Mouse (Mus musculus): Measurements from ENCODE around the gene Zbtb12. TPM values are rescaled to one million over a fixed set of nuclear protein-coding genes. Genes with fewer than 3 reads are reported as not detected.
A peak's percentile ranks its signal among the peaks of the same experiment; 100 is the strongest.

Gene Zbtb12
- polyA plus RNA-seq, 1 experiment from 2014 or later, result 2.3 TPM

DNA sequence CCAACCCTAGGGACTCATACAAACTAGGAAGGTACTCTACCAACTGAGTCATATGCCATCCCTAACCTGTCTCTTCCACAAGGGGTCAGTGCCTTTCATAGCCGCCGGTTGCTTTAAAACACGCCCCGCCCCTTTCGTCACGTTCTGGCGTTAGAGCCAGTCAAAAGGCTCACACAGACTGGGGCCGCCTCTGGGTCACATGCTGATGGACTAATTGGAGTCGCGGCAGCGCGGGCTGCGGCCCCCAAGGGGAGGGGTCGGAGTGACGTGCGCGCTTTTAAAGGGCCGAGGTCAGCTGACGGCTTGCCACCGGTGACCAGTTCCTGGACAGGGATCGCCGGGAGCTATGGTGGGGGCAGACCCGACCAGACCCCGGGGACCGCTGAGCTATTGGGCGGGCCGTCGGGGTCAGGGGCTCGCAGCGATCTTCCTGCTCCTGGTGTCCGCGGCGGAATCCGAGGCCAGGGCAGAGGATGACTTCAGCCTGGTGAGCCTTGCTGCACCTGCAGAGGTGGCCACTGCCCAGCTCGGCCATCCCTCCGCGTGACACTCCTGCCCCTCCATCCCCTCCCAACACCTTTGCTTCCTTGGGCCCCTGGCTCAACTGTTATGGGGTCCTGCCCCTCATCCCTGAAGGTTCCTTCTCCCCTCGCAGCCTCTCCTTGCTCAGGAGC lies 51.9 kb downstream of the Zbtb12 start, which contains the start of gene Neu1:
Neu1 (plus strand) TSS at position 193 of the 674 bp plus-strand sequence.
- Histone ChIP-seq H3K27ac (ENCODE audit: low read depth, low read length) (peak within 1 kb of the TSS; percentile 73; the same call in 1 of the 2 replicates), H3K9me3 (ENCODE audit: control insufficient read depth, low read length) (no peaks in the 10 kb centered on the region), H3K27me3 (ENCODE audit: control insufficient read depth, insufficient read depth, low read length) (no peaks in the 10 kb centered on the region), H3K4me2 (ENCODE audit: low read depth, low read length) (peak within 1 kb of the TSS; percentile 98), H3K4me1 (ENCODE audit: control insufficient read depth, insufficient read depth, low read length) (0 out of 2 replicates have a peak, but pooled peaks cover 5% of the 10 kb centered on the region), H3K4me3 (ENCODE audit: low read depth, low read length) (peak within 1 kb of the TSS; percentile 75), H3K36me3 (ENCODE audit: control insufficient read depth, insufficient read depth, low read length) (peaks cover 8% of the 10 kb centered on the region; the same call in 1 of the 2 replicates), H3K9ac (replicated peaks; ENCODE audit: low read depth, low read length) (peak within 1 kb of the TSS; percentile 89)
- ATAC-seq (ENCODE audit: low read depth), result peak; percentile 97
- under 1% methylated on average over 37 of the region's 38 CpGs for WGBS

DNA sequence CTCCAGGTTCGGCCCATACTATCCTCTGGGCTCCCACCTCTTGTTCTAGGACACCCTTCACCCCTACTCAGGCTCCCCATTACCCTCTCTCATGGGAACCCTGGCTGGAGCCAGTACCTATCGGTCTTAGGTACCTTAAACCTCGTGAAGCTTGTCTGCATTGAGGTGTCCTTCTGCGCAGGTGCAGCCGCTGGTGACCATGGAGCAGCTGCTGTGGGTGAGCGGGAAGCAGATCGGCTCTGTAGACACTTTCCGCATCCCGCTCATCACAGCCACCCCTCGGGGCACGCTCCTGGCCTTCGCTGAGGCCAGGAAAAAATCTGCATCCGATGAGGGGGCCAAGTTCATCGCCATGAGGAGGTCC lies 52.4 kb downstream of the Zbtb12 start:
- peak; percentile 40; the same call in 1 of the 2 replicates for ATAC-seq (ENCODE audit: low read depth)
- Histone ChIP-seq H3K4me3 (ENCODE audit: low read depth, low read length) (peak overlapping the region; percentile 75), H3K4me1 (ENCODE audit: control insufficient read depth, insufficient read depth, low read length) (0 out of 2 replicates have a peak, but pooled peaks cover 5% of the 10 kb centered on the region), H3K36me3 (ENCODE audit: control insufficient read depth, insufficient read depth, low read length) (peaks cover 8% of the 10 kb centered on the region; the same call in 1 of the 2 replicates), H3K9ac (replicated peaks; ENCODE audit: low read depth, low read length) (peak overlapping the region; percentile 89), H3K9me3 (ENCODE audit: control insufficient read depth, low read length) (no peaks in the 10 kb centered on the region), H3K27ac (ENCODE audit: low read depth, low read length) (peak overlapping the region; percentile 73; the same call in 1 of the 2 replicates), H3K27me3 (ENCODE audit: control insufficient read depth, insufficient read depth, low read length) (no peaks in the 10 kb centered on the region), H3K4me2 (ENCODE audit: low read depth, low read length) (peak overlapping the region; percentile 98)
- WGBS, result 7% methylated on average over 14 of the region's 14 CpGs

DNA sequence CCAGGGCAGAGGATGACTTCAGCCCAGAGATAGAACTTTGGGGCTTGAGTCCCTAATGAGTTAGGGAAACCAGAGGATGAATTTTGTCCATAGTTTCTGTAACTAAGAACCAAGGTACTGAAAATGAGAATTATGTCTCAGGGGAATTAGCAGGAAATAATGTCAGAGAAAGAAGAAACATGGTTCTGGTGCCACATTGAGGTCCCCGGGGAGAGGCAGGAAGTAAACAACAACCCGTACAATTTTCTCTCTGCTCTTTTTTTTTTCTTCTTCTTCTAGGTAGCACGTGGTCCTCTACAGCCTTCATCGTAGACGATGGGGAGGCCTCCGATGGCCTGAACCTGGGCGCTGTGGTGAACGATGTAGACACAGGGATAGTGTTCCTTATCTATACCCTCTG lies 53.0 kb downstream of the Zbtb12 start:
- H3K9me3 ChIP-seq (ENCODE audit: control insufficient read depth, low read length), result no peaks in the 10 kb centered on the region
- H3K4me3 ChIP-seq (ENCODE audit: low read depth, low read length), result peak overlapping the region; percentile 75
- H3K4me2 ChIP-seq (ENCODE audit: low read depth, low read length), result peak overlapping the region; percentile 98
- WGBS, result 89% methylated on average over 8 of the region's 8 CpGs
- no peak for ATAC-seq (ENCODE audit: low read depth)
- H3K36me3 ChIP-seq (ENCODE audit: control insufficient read depth, insufficient read depth, low read length), result peaks cover 8% of the 10 kb centered on the region; the same call in 1 of the 2 replicates
- 0 out of 2 replicates have a peak, but pooled peaks cover 5% of the 10 kb centered on the region for H3K4me1 ChIP-seq (ENCODE audit: control insufficient read depth, insufficient read depth, low read length)
- H3K27ac ChIP-seq (ENCODE audit: low read depth, low read length), result no peak overlapping the region
- no peaks in the 10 kb centered on the region for H3K27me3 ChIP-seq (ENCODE audit: control insufficient read depth, insufficient read depth, low read length)
- peak overlapping the region; percentile 89 for H3K9ac ChIP-seq (replicated peaks; ENCODE audit: low read depth, low read length)

DNA sequence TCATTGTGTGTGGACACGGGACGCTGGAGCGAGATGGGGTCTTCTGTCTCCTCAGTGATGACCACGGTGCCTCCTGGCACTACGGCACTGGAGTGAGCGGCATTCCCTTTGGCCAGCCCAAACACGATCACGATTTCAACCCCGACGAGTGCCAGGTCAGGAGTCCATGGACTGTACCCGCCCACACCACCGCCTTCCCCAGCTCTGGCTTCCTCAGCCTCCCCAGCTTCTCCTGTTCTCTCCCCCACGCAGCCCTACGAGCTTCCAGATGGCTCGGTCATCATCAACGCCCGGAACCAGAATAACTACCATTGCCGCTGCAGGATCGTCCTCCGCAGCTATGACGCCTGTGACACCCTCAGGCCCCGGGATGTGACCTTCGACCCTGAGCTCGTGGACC lies 54.7 kb downstream of the Zbtb12 start:
- H3K9ac ChIP-seq (replicated peaks; ENCODE audit: low read depth, low read length), result no peak overlapping the region
- H3K27me3 ChIP-seq (ENCODE audit: control insufficient read depth, insufficient read depth, low read length), result no peaks in the 10 kb centered on the region
- H3K9me3 ChIP-seq (ENCODE audit: control insufficient read depth, low read length), result no peaks in the 10 kb centered on the region
- peaks cover 8% of the 10 kb centered on the region; the same call in 1 of the 2 replicates for H3K36me3 ChIP-seq (ENCODE audit: control insufficient read depth, insufficient read depth, low read length)
- H3K4me2 ChIP-seq (ENCODE audit: low read depth, low read length), result no peak overlapping the region
- H3K27ac ChIP-seq (ENCODE audit: low read depth, low read length), result no peak overlapping the region
- H3K4me1 ChIP-seq (ENCODE audit: control insufficient read depth, insufficient read depth, low read length), result 0 out of 2 replicates have a peak, but pooled peaks cover 5% of the 10 kb centered on the region
- no peak for ATAC-seq (ENCODE audit: low read depth)
- H3K4me3 ChIP-seq (ENCODE audit: low read depth, low read length), result no peak overlapping the region
- WGBS, result 73% methylated on average over 23 of the region's 24 CpGs

DNA sequence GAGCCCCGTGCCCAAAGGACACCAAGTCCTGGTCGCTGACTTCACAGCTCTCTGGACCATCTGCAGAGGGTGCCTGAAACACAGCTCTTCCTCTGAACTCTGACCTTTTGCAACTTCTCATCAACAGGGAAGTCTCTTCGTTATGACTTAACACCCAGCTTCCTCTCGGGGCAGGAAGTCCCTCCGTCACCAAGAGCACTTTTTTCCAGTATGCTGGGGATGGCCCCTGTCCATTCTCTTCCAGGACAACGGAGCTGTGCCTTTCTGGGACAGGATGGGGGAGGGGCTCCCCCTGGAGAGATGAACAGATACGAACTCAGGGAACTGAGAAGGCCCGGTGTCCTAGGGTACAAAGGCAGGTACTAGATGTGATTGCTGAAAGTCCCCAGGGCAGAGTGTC lies 55.5 kb downstream of the Zbtb12 start:
- Histone ChIP-seq H3K4me3 (ENCODE audit: low read depth, low read length) (no peak overlapping the region), H3K27me3 (ENCODE audit: control insufficient read depth, insufficient read depth, low read length) (no peaks in the 10 kb centered on the region), H3K27ac (ENCODE audit: low read depth, low read length) (no peak overlapping the region), H3K4me2 (ENCODE audit: low read depth, low read length) (no peak overlapping the region), H3K36me3 (ENCODE audit: control insufficient read depth, insufficient read depth, low read length) (peaks cover 8% of the 10 kb centered on the region; the same call in 1 of the 2 replicates), H3K9ac (replicated peaks; ENCODE audit: low read depth, low read length) (no peak overlapping the region), H3K9me3 (ENCODE audit: control insufficient read depth, low read length) (no peaks in the 10 kb centered on the region), H3K4me1 (ENCODE audit: control insufficient read depth, insufficient read depth, low read length) (0 out of 2 replicates have a peak, but pooled peaks cover 5% of the 10 kb centered on the region)
- WGBS, result 57% methylated on average over 8 of the region's 8 CpGs
- no peak for ATAC-seq (ENCODE audit: low read depth)

DNA sequence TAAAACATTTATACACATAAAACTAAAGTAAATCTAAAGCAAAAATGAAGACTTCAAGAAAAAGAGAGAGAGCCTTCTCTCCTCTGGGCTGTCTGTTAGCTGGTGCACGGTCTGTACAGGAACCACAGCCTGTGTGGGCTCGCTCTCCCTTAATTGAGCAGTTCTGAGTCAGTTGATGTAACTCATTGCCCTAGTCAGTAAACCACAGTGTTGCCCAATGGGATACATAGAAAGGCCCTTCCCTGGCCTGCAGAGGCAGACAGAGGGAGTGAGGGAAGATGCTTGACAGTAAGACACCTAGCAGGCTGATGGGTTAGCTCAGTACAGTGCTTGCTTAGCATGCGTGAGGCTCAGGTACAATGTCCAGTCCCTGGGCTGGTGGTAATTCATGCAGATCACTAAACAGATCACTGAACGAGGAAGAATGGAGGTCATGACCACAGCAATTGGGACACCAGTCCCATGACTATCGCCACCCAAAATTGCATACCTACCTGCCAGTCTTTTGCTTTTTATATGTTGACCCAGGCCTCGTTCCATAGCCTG lies 58.8 kb downstream of the Zbtb12 start:
- H3K4me1 ChIP-seq (ENCODE audit: control insufficient read depth, insufficient read depth, low read length), result no peaks in the 10 kb centered on the region
- no peaks in the 10 kb centered on the region for H3K27me3 ChIP-seq (ENCODE audit: control insufficient read depth, insufficient read depth, low read length)
- no peak for ATAC-seq (ENCODE audit: low read depth)
- no peaks in the 10 kb centered on the region for H3K9me3 ChIP-seq (ENCODE audit: control insufficient read depth, low read length)
- 85% methylated on average over 6 of the region's 6 CpGs for WGBS
- no peak overlapping the region for H3K4me2 ChIP-seq (ENCODE audit: low read depth, low read length)
- H3K4me3 ChIP-seq (ENCODE audit: low read depth, low read length), result no peak overlapping the region
- H3K27ac ChIP-seq (ENCODE audit: low read depth, low read length), result no peak overlapping the region
- H3K36me3 ChIP-seq (ENCODE audit: control insufficient read depth, insufficient read depth, low read length), result peaks cover 8% of the 10 kb centered on the region; the same call in 1 of the 2 replicates
- H3K9ac ChIP-seq (replicated peaks; ENCODE audit: low read depth, low read length), result no peak overlapping the region

DNA sequence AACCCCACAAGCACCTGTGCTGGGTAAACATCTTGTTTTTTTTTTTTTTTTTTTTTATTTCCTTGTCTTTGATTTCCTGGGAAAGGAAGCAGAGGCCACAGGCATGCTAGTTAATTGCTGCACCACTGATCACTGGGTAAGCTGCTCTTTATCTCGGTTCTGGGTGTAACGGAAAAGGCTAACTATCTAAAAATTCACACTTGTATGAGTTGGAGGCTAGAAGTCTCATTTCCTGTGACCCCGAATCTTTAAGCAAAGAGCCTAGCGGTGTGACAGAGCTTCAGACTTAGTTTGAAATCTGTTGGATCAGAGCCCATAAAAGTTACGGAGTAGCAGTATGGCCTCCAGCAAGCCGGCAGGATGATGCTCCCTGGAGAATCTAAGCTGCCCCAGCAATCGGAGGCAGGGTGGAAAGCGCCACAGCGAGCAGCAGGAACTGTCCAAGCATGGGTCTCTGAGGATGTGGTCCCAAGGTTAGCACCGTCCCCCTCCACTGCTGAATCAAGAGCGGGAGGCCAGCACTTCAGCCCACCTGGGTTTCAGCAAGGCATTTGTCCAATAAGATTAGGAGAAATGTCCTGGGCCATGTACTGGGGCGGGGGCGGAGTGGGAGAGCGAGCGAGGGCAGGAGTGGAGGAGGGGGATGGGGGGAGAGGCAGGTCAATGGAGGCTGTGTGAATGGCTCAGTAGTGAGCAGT lies 62.2 kb downstream of the Zbtb12 start:
- Histone ChIP-seq H3K9me3 (ENCODE audit: control insufficient read depth, low read length) (no peaks in the 10 kb centered on the region), H3K4me2 (ENCODE audit: low read depth, low read length) (peak overlapping the region; percentile 12; the same call in 1 of the 2 replicates), H3K36me3 (ENCODE audit: control insufficient read depth, insufficient read depth, low read length) (no peaks in the 10 kb centered on the region), H3K4me1 (ENCODE audit: control insufficient read depth, insufficient read depth, low read length) (no peaks in the 10 kb centered on the region), H3K9ac (replicated peaks; ENCODE audit: low read depth, low read length) (0 out of 2 replicates have a peak overlapping the region, but pooled peaks have one; percentile 7), H3K27me3 (ENCODE audit: control insufficient read depth, insufficient read depth, low read length) (no peaks in the 10 kb centered on the region), H3K27ac (ENCODE audit: low read depth, low read length) (no peak overlapping the region), H3K4me3 (ENCODE audit: low read depth, low read length) (peak overlapping the region; percentile 15; the same call in 1 of the 2 replicates)
- WGBS, result 8% methylated on average over 15 of the region's 15 CpGs
- ATAC-seq (ENCODE audit: low read depth), result 0 out of 2 replicates have a peak, but pooled peaks have one; percentile 2

DNA sequence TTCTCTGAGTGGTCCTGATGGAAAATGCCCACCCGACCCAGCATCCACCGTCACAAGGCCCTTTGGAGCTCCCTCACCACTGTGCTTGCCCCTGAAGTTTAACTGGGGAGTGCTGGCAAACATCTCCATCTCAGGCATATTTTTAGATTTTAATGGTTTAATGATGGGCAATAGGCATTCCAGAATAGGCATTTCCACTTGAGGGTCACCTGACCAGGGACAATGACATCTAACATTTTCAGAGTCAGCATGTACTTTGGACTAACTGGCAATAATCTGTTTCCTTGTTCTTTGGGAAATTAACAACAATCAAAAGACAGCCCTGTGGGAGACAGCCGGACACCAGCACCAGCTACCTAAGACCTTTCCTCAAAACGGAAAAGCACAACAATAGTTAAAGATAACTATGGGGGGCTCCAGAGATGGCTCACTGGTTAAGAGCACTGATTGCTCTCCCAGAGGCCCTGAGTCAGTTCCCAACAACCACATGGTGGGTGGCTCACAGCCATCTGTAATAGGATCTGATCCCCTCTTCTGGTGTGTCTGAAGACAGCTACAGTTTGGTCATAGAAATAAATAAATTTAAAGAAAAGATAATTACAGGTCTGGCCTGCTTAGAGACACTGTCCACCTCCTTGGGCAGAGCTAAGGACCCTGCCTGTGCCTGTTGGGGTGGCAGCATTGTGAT lies 64.0 kb downstream of the Zbtb12 start:
- Histone ChIP-seq H3K36me3 (ENCODE audit: control insufficient read depth, insufficient read depth, low read length) (no peaks in the 10 kb centered on the region), H3K4me2 (ENCODE audit: low read depth, low read length) (no peak overlapping the region), H3K4me1 (ENCODE audit: control insufficient read depth, insufficient read depth, low read length) (no peaks in the 10 kb centered on the region), H3K4me3 (ENCODE audit: low read depth, low read length) (no peak overlapping the region), H3K9ac (replicated peaks; ENCODE audit: low read depth, low read length) (no peak overlapping the region), H3K9me3 (ENCODE audit: control insufficient read depth, low read length) (no peaks in the 10 kb centered on the region), H3K27me3 (ENCODE audit: control insufficient read depth, insufficient read depth, low read length) (no peaks in the 10 kb centered on the region), H3K27ac (ENCODE audit: low read depth, low read length) (no peak overlapping the region)
- WGBS, result 69% methylated on average over 4 of the region's 4 CpGs
- ATAC-seq (ENCODE audit: low read depth), result no peak

All from neural tube, embryonic 14.5 days (tissue).